Mouse (Mus musculus) forebrain, embryonic 12.5 days (tissue): ENCODE results near the gene Fli1. TPM values are rescaled to one million over a fixed set of nuclear protein-coding genes. Genes with fewer than 3 reads are reported as not detected.

Source experiments
- ATAC-seq: fragments of 200-750 bp; cut with Nextera tagmentation; 2 replicates; pipeline ENCODE4 v1.8.0; 2017; ENCODE audit warnings: moderate TSS enrichment; ENCODE audit not compliant: low FRiP score
- H3K27ac ChIP-seq: fragments of 300-500 bp; sonication (generic); 2 replicates; pipeline ENCODE4 v1.5.1; 2016; ENCODE audit warnings: mild to moderate bottlenecking
- H3K27me3 ChIP-seq: fragments of 300-500 bp; sonication (generic); 2 replicates; pipeline ENCODE4 v1.6.1; 2016; ENCODE audit warnings: mild to moderate bottlenecking
- H3K36me3 ChIP-seq: fragments of 300-500 bp; sonication (generic); replicated peaks from 2 replicates; pipeline ENCODE4 v1.6.1; 2016; ENCODE audit warnings: mild to moderate bottlenecking
- H3K4me1 ChIP-seq: fragments of 300-500 bp; sonication (generic); 2 replicates; pipeline ENCODE4 v1.6.1; 2016
- H3K4me2 ChIP-seq: fragments of 300-500 bp; sonication (generic); 2 replicates; pipeline ENCODE4 v1.6.1; 2016; ENCODE audit warnings: mild to moderate bottlenecking, moderate library complexity
- H3K4me3 ChIP-seq: fragments of 300-500 bp; sonication (generic); replicated peaks from 2 replicates; pipeline ENCODE4 v1.5.1; 2016; ENCODE audit warnings: mild to moderate bottlenecking
- H3K9ac ChIP-seq: fragments of 300-500 bp; sonication (generic); 2 replicates; pipeline ENCODE4 v1.6.1; 2016; ENCODE audit warnings: mild to moderate bottlenecking
- H3K9me3 ChIP-seq: fragments of 300-500 bp; sonication (generic); 2 replicates; pipeline ENCODE4 v1.6.1; 2016
- WGBS: fragments of 180-500 bp; shearing (Covaris S2); methylation state at CpG from one replicate; pipeline ENCODE4 v1.1.7; 2016; 5-methylcytosine and 5-hydroxymethylcytosine counted together
- polyA plus RNA-seq: library from polyadenylated mRNA; unstranded; fragments of >200 nt; fragmentation: Nextera tagmentation; extraction: Ambion mirVana; gene quantifications from 2 replicates; pipeline ENCODE4 v1.2.1, GENCODE M21; 2016

The Fli1 gene
- polyA plus RNA-seq, 1 experiment from 2014 or later = 9.4 TPM

DNA sequence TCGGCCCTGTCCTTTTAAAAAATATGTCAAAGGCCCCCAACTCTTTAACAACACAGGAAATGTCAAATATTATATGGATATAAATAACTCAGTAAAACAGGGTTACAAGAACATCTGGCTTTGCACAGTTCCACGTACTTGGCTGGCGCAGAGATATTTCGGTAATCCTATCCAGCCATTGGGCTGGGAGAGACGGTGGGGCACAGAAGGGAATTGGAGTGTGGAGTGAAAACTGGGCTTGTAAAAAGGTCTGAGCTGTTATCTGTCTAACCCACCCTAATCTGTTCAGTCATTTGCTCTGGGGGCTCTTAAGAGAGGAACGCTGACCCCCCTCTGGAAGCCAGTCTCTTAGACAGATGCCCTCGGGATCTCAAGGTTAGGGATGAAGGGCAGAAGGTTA lies 24.9 kb upstream of the Fli1 start:
- ATAC-seq = no peak
- Histone ChIP-seq H3K36me3 (no peaks in the 10 kb centered on the region), H3K9ac (no peak overlapping the region), H3K27me3 (peaks cover 19% of the 10 kb centered on the region; the same call in 1 of the 2 replicates), H3K4me1 (no peaks in the 10 kb centered on the region), H3K4me3 (no peak overlapping the region), H3K27ac (no peak overlapping the region), H3K9me3 (no peaks in the 10 kb centered on the region), H3K4me2 (no peak overlapping the region)
- WGBS = 78% methylated on average over 7 of the region's 7 CpGs

DNA sequence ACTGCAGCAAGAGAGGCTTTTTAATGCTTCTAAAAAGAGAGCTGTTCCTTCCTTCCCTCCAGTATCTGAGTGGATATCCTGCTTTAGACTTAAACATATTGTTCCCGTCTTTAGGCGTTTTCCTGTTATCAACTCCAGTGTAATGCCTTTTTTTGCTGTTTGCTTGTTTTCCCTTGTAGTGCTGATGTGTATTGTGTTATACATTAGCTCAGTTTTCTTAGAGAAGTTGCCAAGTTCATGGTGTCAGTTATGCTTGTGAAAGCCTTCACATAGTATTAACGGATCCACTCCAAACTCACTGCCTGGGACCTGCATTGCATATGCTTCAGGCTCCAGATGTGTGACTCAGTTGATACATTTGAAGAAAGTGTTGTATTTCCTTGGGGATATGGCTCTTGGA lies 22.6 kb upstream of the Fli1 start:
- ATAC-seq = no peak
- no peaks in the 10 kb centered on the region for H3K36me3 ChIP-seq
- no peak overlapping the region for H3K27ac ChIP-seq
- H3K27me3 ChIP-seq = peaks cover 32% of the 10 kb centered on the region
- no peak overlapping the region for H3K9ac ChIP-seq
- no peaks in the 10 kb centered on the region for H3K9me3 ChIP-seq
- no peak overlapping the region for H3K4me2 ChIP-seq
- H3K4me3 ChIP-seq = no peak overlapping the region
- 76% methylated on average over 3 of the region's 3 CpGs for WGBS
- no peaks in the 10 kb centered on the region for H3K4me1 ChIP-seq

DNA sequence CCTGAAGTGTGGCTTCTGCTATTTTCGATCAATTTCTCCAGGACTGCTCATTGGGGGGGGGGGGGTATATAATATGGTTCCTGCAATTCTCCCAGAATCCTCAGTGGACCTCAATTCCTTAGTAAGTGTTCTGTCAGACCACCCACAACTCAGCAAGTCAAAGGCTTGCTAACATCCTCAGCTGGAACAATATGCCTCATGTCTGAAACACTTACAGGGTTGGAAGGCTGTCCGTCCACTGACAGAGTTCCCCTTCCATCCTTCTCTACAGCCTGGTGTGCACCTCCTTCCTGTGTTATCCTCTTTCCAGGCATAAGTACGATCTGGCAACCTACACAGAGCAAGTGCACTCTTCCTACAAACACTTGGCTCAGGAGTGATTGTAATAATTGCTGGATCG lies 20.2 kb upstream of the Fli1 start:
- Histone ChIP-seq H3K4me2 (no peak overlapping the region), H3K9ac (no peak overlapping the region), H3K27ac (no peak overlapping the region), H3K4me1 (no peaks in the 10 kb centered on the region), H3K27me3 (peaks cover 33% of the 10 kb centered on the region), H3K36me3 (no peaks in the 10 kb centered on the region), H3K9me3 (no peaks in the 10 kb centered on the region), H3K4me3 (no peak overlapping the region)
- ATAC-seq = no peak
- WGBS = 78% methylated on average over 4 of the region's 4 CpGs

DNA sequence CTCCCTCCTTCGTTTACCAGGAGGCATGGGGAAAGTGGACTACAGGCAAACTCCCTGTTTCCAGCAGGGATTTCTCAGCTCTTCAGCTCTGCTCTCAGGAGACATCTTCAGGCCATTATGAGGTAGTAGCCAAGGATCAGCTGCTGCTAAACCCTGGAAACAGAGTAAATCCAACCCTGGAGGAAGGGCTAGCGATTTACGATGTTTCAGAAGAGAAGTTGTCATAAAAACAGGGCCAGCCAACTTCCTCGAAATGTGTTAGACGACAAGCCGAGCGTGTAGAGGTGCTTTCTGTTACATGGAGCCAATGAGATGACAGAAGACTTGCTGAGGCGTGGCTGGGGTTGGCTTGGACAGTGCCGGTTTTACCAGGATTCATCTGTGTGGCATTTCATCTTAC lies 19.7 kb upstream of the Fli1 start:
- H3K27me3 ChIP-seq = peaks cover 33% of the 10 kb centered on the region
- H3K36me3 ChIP-seq = no peaks in the 10 kb centered on the region
- H3K27ac ChIP-seq = no peak overlapping the region
- no peak overlapping the region for H3K9ac ChIP-seq
- H3K4me2 ChIP-seq = no peak overlapping the region
- H3K9me3 ChIP-seq = no peaks in the 10 kb centered on the region
- ATAC-seq = no peak
- H3K4me3 ChIP-seq = no peak overlapping the region
- 70% methylated on average over 9 of the region's 9 CpGs for WGBS
- no peaks in the 10 kb centered on the region for H3K4me1 ChIP-seq

DNA sequence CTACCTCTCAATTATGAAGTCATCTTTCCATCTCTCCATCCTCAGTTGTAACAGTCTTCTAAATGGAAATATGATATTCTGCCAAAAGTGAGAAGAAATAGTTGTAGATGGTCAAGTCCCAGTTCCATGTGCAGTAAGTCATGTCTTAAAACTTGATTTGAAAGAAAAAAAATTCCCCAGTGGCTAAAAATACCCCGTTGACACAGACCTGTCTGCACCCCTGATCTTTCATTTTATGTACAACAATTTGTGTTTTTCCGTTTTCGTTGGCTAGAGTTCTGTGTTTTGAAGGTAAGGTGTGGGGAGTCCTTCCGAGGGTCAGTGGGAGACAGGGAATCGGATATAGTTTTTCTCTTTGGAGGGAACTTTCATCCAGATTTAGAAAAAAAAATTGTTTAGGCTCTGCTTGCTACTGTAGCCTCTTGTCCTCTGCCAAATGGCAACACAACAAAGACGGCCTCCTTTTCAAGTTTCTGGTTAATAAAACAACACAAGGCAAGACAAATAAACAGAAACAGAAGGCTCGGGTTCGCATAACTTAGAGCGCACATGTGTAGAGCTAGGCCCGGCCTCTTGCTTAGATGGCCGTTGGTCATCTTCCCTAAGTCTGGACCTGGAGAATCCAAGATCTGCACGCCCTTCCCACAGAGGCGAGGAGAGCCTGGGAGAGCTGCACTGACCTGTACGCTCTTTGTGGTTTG lies 18.7 kb upstream of the Fli1 start:
- no peaks in the 10 kb centered on the region for H3K9me3 ChIP-seq
- no peaks in the 10 kb centered on the region for H3K4me1 ChIP-seq
- H3K36me3 ChIP-seq = no peaks in the 10 kb centered on the region
- no peak overlapping the region for H3K9ac ChIP-seq
- no peak for ATAC-seq
- no peak overlapping the region for H3K27ac ChIP-seq
- H3K27me3 ChIP-seq = peaks cover 33% of the 10 kb centered on the region
- H3K4me3 ChIP-seq = no peak overlapping the region
- H3K4me2 ChIP-seq = no peak overlapping the region
- WGBS = 84% methylated on average over 14 of the region's 14 CpGs

DNA sequence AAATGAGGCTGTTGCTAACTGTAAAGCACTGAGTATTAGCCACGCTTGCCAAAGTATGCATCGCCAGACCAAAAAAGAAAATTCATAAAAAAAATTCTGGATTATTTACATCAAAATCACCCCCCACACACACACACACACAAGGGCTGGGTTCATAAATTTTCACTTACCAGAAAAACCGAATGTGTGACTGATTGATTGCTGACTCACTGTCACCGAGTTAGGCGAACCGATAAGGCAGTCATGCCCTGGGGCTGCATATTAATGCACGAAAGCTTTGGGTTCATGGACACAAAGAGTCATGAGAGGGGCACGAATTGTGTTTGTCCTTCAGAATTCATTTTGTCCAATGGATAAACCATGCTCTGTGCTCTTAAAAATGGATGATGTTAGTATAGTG lies 17.2 kb upstream of the Fli1 start:
- Histone ChIP-seq H3K27me3 (peaks cover 36% of the 10 kb centered on the region), H3K4me2 (no peak overlapping the region), H3K27ac (no peak overlapping the region), H3K4me1 (no peaks in the 10 kb centered on the region), H3K4me3 (no peak overlapping the region), H3K9me3 (no peaks in the 10 kb centered on the region), H3K9ac (no peak overlapping the region), H3K36me3 (no peaks in the 10 kb centered on the region)
- WGBS = 81% methylated on average over 8 of the region's 8 CpGs
- no peak for ATAC-seq

DNA sequence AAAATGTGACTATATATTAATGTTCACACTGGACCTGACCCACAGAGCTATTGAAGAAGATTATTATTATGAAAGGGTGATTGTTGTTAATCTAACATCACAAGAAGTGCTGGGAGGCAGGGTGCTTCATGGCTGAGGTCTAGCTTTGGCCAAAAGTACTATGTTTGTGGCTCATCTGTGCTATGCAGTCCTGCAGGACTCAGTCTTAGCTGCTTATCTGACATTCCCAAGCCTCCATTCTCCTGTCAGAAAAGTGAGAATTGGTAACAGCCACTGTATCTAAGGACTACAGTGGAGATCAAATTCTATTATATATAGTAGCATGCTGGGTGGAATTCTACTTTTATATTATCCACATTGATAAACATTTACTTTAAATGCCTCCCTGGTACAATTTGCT lies 16.8 kb upstream of the Fli1 start:
- Histone ChIP-seq H3K9me3 (no peaks in the 10 kb centered on the region), H3K27me3 (peaks cover 34% of the 10 kb centered on the region), H3K4me2 (no peak overlapping the region), H3K36me3 (no peaks in the 10 kb centered on the region), H3K4me3 (no peak overlapping the region), H3K4me1 (no peaks in the 10 kb centered on the region), H3K27ac (no peak overlapping the region), H3K9ac (no peak overlapping the region)
- ATAC-seq = no peak

DNA sequence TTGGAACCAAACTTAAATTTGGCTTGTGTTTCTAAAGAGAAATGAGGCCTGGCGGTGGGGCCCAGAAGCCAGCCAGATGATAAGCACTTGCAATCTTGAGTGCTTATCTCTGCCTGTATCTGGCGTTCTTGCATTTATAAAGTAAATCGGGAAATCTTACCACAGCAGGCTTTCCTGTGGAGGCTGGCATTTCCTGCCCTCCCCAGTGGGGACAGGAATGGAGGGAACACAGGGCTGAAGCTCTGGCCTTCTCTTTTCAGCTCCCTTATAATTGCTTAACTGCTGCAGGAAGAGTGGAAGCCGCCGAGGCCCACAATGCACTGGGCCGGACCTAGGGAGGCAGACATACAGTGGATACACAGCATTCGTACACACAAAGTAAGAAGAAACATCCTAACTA lies 13.7 kb upstream of the Fli1 start:
- no peaks in the 10 kb centered on the region for H3K36me3 ChIP-seq
- WGBS = 79% methylated on average over 7 of the region's 7 CpGs
- no peak overlapping the region for H3K4me2 ChIP-seq
- no peak overlapping the region for H3K27ac ChIP-seq
- H3K9ac ChIP-seq = no peak overlapping the region
- ATAC-seq = no peak
- H3K4me3 ChIP-seq = no peak overlapping the region
- H3K27me3 ChIP-seq = peaks cover 24% of the 10 kb centered on the region
- no peaks in the 10 kb centered on the region for H3K4me1 ChIP-seq
- H3K9me3 ChIP-seq = no peaks in the 10 kb centered on the region

DNA sequence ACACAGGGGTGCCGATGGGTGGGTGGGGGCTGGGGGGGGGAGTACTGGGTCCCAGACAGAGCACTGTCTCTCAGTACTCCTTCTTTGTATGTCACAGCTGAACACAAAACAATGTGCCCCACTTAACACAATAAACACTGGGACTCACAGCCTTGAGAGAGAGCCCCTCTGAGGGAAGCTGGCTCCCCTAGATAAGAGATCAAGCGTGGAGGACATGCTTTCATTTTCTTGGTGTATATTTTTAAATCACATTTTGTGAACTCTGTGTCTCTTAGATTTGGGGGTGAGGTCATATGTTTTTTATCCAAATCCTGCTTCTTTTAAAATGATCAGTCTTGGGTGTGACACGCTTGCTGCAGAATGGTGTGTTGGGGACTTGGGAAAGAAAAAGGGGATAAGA lies 12.6 kb upstream of the Fli1 start:
- Histone ChIP-seq H3K27ac (no peak overlapping the region), H3K36me3 (no peaks in the 10 kb centered on the region), H3K27me3 (peaks cover 26% of the 10 kb centered on the region), H3K4me2 (no peak overlapping the region), H3K9ac (no peak overlapping the region), H3K9me3 (no peaks in the 10 kb centered on the region), H3K4me1 (peaks cover 5% of the 10 kb centered on the region; the same call in 1 of the 2 replicates), H3K4me3 (no peak overlapping the region)
- ATAC-seq = no peak
- WGBS = 84% methylated on average over 3 of the region's 3 CpGs

DNA sequence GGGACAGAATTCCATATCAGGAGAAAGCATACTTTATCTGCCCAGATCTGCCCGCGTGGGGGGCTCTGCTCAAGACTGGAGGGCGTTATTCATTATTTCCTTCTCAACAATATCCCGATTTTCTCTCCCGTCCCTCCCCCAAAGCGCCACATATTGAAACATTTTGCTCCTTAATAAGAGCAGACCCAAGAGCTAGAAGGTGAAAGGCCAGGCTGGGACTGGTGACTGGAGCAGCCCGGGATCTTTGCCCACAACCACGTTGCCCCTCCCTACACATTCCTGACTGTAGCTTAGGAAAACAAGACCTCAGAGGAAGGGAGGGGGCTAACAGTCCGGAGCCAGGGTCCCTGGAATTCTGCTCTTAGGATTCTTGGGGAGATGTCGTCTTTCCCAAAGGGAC lies 7.9 kb upstream of the Fli1 start:
- no peak overlapping the region for H3K4me3 ChIP-seq
- peaks cover 69% of the 10 kb centered on the region for H3K27me3 ChIP-seq
- 1% methylated on average over 10 of the region's 10 CpGs for WGBS
- no peaks in the 10 kb centered on the region for H3K36me3 ChIP-seq
- no peak overlapping the region for H3K27ac ChIP-seq
- no peaks in the 10 kb centered on the region for H3K9me3 ChIP-seq
- peaks cover 8% of the 10 kb centered on the region for H3K4me1 ChIP-seq
- no peak for ATAC-seq
- H3K4me2 ChIP-seq = no peak overlapping the region
- no peak overlapping the region for H3K9ac ChIP-seq

DNA sequence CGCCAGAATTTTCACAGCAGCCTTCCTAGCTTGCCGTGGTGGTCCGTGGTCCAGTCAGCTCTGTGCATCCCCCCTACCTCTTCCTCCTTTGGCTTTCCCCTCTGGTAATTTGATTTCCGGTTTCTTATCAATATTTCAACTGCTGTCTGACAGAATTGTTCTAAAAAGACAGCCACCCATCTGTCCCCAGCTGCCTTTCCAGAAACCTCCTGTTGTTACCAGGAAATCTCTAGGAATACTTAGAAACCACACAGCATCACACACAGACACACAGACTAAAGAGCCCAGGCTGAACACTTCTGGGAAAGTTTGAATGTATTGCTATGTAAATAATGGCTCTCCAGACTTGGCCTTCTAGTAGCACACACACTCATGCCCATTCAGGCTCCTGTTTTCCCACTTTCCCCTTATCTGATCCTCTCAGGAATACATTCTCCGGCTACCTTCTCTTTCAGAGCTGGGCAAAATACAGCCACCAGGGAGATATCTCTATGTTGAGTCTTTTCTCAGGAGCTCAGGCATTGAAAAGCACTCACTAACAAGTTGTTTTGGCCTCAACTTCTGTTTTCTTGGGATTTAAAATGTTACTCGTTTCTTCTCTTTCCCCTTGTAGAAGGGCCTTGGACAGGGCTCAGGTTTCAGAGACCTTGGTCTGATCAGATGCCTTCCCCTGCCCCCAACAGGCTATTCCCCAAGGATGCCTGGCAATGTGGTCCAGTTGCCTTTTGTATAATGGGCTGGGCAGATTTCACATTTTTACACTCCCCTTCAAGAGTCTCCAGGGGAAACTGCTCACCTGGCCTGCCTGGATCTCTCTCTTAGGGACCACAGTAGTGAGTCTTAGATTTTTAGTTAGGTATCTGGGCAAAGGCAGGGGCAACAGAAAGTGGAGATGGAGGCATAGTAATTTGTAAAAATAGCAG lies 7.1 kb upstream of the Fli1 start:
- Histone ChIP-seq H3K36me3 (no peaks in the 10 kb centered on the region), H3K4me1 (peaks cover 16% of the 10 kb centered on the region), H3K27me3 (peaks cover 77% of the 10 kb centered on the region), H3K27ac (no peak overlapping the region), H3K9me3 (no peaks in the 10 kb centered on the region), H3K4me3 (no peak overlapping the region), H3K4me2 (no peak overlapping the region), H3K9ac (no peak overlapping the region)
- ATAC-seq = no peak
- WGBS = 10% methylated on average over 6 of the region's 6 CpGs

DNA sequence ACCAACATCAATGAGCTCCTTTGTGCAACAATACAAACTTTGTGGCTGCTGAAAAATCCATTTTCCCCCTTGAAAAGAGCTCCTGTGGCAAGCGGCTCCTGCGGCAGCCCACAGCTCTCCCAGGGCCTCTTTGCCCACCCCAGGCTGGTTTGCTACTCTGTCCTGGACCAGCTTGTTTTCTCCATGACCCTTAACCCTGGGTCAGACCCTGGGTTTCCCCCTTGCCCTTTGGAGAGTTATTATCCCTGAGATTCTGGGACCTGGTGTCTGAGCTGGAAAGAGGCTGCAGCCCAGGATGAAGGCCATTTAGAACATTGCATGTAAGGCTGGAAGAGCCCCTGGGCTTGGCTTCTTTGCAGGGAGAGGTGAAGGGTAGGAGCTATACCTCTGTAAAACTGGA lies 4.1 kb upstream of the Fli1 start:
- Histone ChIP-seq H3K9ac (no peak overlapping the region), H3K36me3 (no peaks in the 10 kb centered on the region), H3K4me1 (peaks cover 37% of the 10 kb centered on the region), H3K4me2 (no peak overlapping the region), H3K27me3 (peaks cover 99% of the 10 kb centered on the region), H3K27ac (no peak overlapping the region), H3K9me3 (no peaks in the 10 kb centered on the region), H3K4me3 (no peak overlapping the region)
- ATAC-seq = no peak
- WGBS = 10% methylated on average over 2 of the region's 2 CpGs
